Mouse (Mus musculus) MEL (cell line): ENCODE results near the gene Calcb. TPM values are rescaled to one million over a fixed set of nuclear protein-coding genes. Genes with fewer than 3 reads are reported as not detected.

Source experiments
- DNase-seq: peaks from one replicate; pipeline ENCODE4 v3.0.0; 2011; ENCODE audit warnings: low read depth, low spot score
- H3K27ac ChIP-seq: 2 replicates; pipeline ENCODE4 v1.5.1; 2012; ENCODE audit warnings: low read depth, mild to moderate bottlenecking, control low read depth, low read length, moderate library complexity; ENCODE audit not compliant: control insufficient read depth
- H3K27me3 ChIP-seq, 2 experiments: fragments of 150-350 bp in 1 of 2; sonication (generic) in 1 of 2; 2 replicates each; pipeline ENCODE4 v1.6.1; 2012; ENCODE audit warnings: low read length in 2 of 2, mild to moderate bottlenecking in 2 of 2, improper control_type of control experiment in 1 of 2, moderate library complexity in 1 of 2; ENCODE audit not compliant: insufficient read depth in 2 of 2, control insufficient read depth in 1 of 2
- H3K36me3 ChIP-seq, 2 experiments: 2 replicates each; pipeline ENCODE4 v1.6.1; 2012 to 2014; ENCODE audit warnings: low read length in 2 of 2, improper control_type of control experiment in 1 of 2, inconsistent platforms in 1 of 2, mild to moderate bottlenecking in 1 of 2; ENCODE audit not compliant: insufficient read depth in 2 of 2, control insufficient read depth in 1 of 2
- H3K4me1 ChIP-seq, 2 experiments: fragments of 150-350 bp in 1 of 2; sonication (generic) in 1 of 2; 2 replicates each; pipeline ENCODE4 v1.6.1; 2012; ENCODE audit warnings: low read length in 2 of 2, improper control_type of control experiment in 1 of 2, mild to moderate bottlenecking in 1 of 2; ENCODE audit not compliant: insufficient read depth in 2 of 2, control insufficient read depth in 1 of 2
- H3K4me3 ChIP-seq, 2 experiments: fragments of 150-350 bp in 1 of 2; sonication (generic) in 1 of 2; 2 replicates each; pipeline ENCODE4 v1.5.1; 2012; ENCODE audit warnings: low read depth in 2 of 2, low read length in 2 of 2, mild to moderate bottlenecking in 2 of 2, moderate library complexity in 2 of 2, control low read depth in 1 of 2, improper control_type of control experiment in 1 of 2; ENCODE audit not compliant: control insufficient read depth in 1 of 2, insufficient read depth in 1 of 2
- H3K79me2 ChIP-seq: 2 replicates; pipeline ENCODE4 v1.6.1; 2012; ENCODE audit warnings: mild to moderate bottlenecking, low read length, moderate library complexity; ENCODE audit not compliant: control insufficient read depth, poor library complexity, insufficient read depth
- H3K9ac ChIP-seq: 2 replicates; pipeline ENCODE4 v1.6.1; 2012; ENCODE audit warnings: low read depth, mild to moderate bottlenecking, control low read depth, low read length, moderate library complexity; ENCODE audit not compliant: control insufficient read depth, poor library complexity, severe bottlenecking
- H3K9me3 ChIP-seq: fragments of 150-350 bp; sonication (generic); replicated peaks from 2 replicates; pipeline ENCODE4 v1.6.1; 2012; ENCODE audit warnings: mild to moderate bottlenecking, low read length, improper control_type of control experiment, moderate library complexity; ENCODE audit not compliant: insufficient read depth
- CHD1 ChIP-seq: IDR thresholded peaks from 2 replicates; pipeline ENCODE4 v1.6.1; 2012; ENCODE audit warnings: low read depth, mild to moderate bottlenecking, inconsistent platforms, low read length, improper control_type of control experiment
- CHD2 ChIP-seq: IDR thresholded peaks from 2 replicates; pipeline ENCODE4 v1.6.1; 2011; ENCODE audit warnings: low read length, improper control_type of control experiment
- E2F4 ChIP-seq: IDR thresholded peaks from 2 replicates; pipeline ENCODE4 v1.6.1; 2011; ENCODE audit warnings: low read depth, low read length, improper control_type of control experiment, borderline replicate concordance
- ELF1 ChIP-seq: IDR thresholded peaks from 2 replicates; pipeline ENCODE4 v1.6.1; 2014; ENCODE audit warnings: low read depth, mild to moderate bottlenecking, inconsistent platforms, low read length, improper control_type of control experiment, moderate library complexity
- EP300 ChIP-seq, 2 experiments: IDR thresholded peaks; 2 replicates each; pipeline ENCODE4 v1.6.1; 2011; ENCODE audit warnings: improper control_type of control experiment in 2 of 2, low read length in 2 of 2, low read depth in 1 of 2, mild to moderate bottlenecking in 1 of 2
- ETS1 ChIP-seq: IDR thresholded peaks from 2 replicates; pipeline ENCODE4 v1.6.1; 2012; ENCODE audit warnings: low read depth, mild to moderate bottlenecking, inconsistent platforms, low read length, improper control_type of control experiment, moderate library complexity
- JUND ChIP-seq: IDR thresholded peaks from 2 replicates; pipeline ENCODE4 v1.6.1; 2011; ENCODE audit warnings: low read depth, mild to moderate bottlenecking, improper control_type of control experiment, low read length
- MAFK ChIP-seq: IDR thresholded peaks from 2 replicates; pipeline ENCODE4 v1.6.1; 2011; ENCODE audit warnings: low read depth, mild to moderate bottlenecking, low read length, improper control_type of control experiment, borderline replicate concordance
- MAX ChIP-seq: IDR thresholded peaks from 2 replicates; pipeline ENCODE4 v1.6.1; 2011; ENCODE audit warnings: low read length, improper control_type of control experiment
- MAZ ChIP-seq: IDR thresholded peaks from 2 replicates; pipeline ENCODE4 v1.6.1; 2012; ENCODE audit warnings: low read depth, mild to moderate bottlenecking, inconsistent platforms, low read length, improper control_type of control experiment
- MXI1 ChIP-seq: IDR thresholded peaks from 2 replicates; pipeline ENCODE4 v1.6.1; 2011; ENCODE audit warnings: mild to moderate bottlenecking, low read depth, low read length, improper control_type of control experiment
- NELFE ChIP-seq: IDR thresholded peaks from 2 replicates; pipeline ENCODE4 v1.6.1; 2011; ENCODE audit warnings: low read depth, low read length, improper control_type of control experiment
- NRF1 ChIP-seq: IDR thresholded peaks from 2 replicates; pipeline ENCODE4 v1.6.1; 2014; ENCODE audit warnings: low read depth, mild to moderate bottlenecking, inconsistent platforms, low read length, improper control_type of control experiment, moderate library complexity; ENCODE audit not compliant: poor library complexity, insufficient read depth, severe bottlenecking
- POLR2A ChIP-seq, 2 experiments: IDR thresholded peaks; 2 replicates each; pipeline ENCODE4 v1.6.1; 2011 to 2012; ENCODE audit warnings: low read length in 2 of 2, mild to moderate bottlenecking in 2 of 2, control low read depth in 1 of 2, improper control_type of control experiment in 1 of 2, low read depth in 1 of 2, moderate library complexity in 1 of 2; ENCODE audit not compliant: control insufficient read depth in 1 of 2, insufficient read depth in 1 of 2, poor library complexity in 1 of 2
- RAD21 ChIP-seq: IDR thresholded peaks from 2 replicates; pipeline ENCODE4 v1.6.1; 2011; ENCODE audit warnings: mild to moderate bottlenecking, low read depth, low read length, improper control_type of control experiment
- TBP ChIP-seq: IDR thresholded peaks from 2 replicates; pipeline ENCODE4 v1.8.0; 2011; ENCODE audit warnings: low read depth, low read length, improper control_type of control experiment
- USF2 ChIP-seq, 2 experiments: IDR thresholded peaks; 2 replicates each; pipeline ENCODE4 v1.6.1; 2011 to 2012; ENCODE audit warnings: improper control_type of control experiment in 2 of 2, low read length in 2 of 2, borderline replicate concordance in 1 of 2, inconsistent platforms in 1 of 2, low read depth in 1 of 2, mild to moderate bottlenecking in 1 of 2; ENCODE audit not compliant: insufficient read depth in 1 of 2
- ZC3H11A ChIP-seq: IDR thresholded peaks from 2 replicates; pipeline ENCODE4 v1.6.1; 2012; ENCODE audit warnings: low read depth, mild to moderate bottlenecking, inconsistent platforms, low read length, improper control_type of control experiment
- ZNF384 ChIP-seq: IDR thresholded peaks from 2 replicates; pipeline ENCODE4 v1.6.1; 2012; ENCODE audit warnings: low read depth, mild to moderate bottlenecking, inconsistent platforms, low read length, improper control_type of control experiment
- polyA plus RNA-seq, 2 experiments: library from polyadenylated mRNA; stranded (reverse) in 1 of 2; unstranded in 1 of 2; fragments of >175 nt in 1 of 2; fragments of >200 nt in 1 of 2; gene quantifications; 2 replicates each; pipeline versions ENCODE4 v1.2.1 to v1.2.4; 2012; ENCODE audit warnings: low replicate concordance in 2 of 2, low read depth in 1 of 2; ENCODE audit not compliant: insufficient read length in 2 of 2, insufficient read depth in 1 of 2, missing spikeins in 1 of 2
- total RNA-seq: library from RNA; depleted of rRNA; stranded (reverse); fragments of 300-350 nt; gene quantifications from 2 replicates; pipeline ENCODE4 v1.2.3, GENCODE M21; 2012

Gene Calcb
- total and polyA plus RNA-seq, 3 experiments, result not detected

DNA sequence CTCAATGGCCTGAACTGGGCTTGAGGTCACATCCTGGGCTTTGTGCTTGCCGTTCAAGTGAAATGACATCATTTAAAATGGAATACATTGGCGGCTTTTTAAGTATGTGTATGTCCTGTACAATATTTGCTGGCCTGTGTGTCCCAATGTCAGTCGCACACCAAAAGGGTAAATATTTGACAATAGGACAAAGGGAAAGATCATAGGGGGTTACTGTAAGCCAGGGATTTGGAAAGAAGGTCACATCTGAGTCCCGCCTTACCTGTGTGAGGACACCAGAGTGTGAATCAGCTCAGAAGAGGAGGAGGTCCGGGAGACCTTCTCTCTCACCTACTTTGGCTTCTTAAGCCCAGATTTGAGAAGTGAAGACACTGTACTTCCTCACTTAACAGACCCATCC, 50.1 kb downstream of the Calcb start:
- Histone ChIP-seq H3K36me3 (no peaks in the 10 kb centered on the region), H3K4me1 (no peaks in the 10 kb centered on the region), H3K79me2 (no peaks in the 10 kb centered on the region), H3K4me3 (no peak overlapping the region), H3K27me3 (no peaks in the 10 kb centered on the region), H3K27ac (no peak overlapping the region), H3K9me3 (no peaks in the 10 kb centered on the region), H3K9ac (no peak overlapping the region)
- TF ChIP-seq ELF1 (no peak), MXI1 (no peak), ZNF384 (no peak), NELFE (no peak)
- no peak for DNase-seq

DNA sequence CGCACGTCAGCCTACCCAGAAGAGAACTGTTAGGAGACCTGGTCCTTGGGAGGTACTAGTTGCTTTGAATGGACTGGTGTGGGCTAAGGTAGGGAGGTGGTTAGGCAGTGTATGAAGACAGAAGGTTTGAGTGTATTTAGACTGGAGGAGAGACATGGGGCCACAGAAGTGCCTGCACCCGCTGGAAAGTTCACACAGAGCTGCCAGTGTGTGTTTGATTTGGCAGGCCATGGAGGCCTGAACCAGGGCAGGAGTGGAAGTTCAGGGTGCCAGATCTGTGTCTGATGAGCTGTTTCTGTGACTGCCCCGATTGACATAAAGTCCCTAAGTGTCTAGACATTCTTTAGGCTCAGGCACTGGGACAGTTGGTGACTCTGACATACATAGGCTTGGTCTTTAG, 50.6 kb downstream of the Calcb start:
- Histone ChIP-seq H3K27me3 (no peaks in the 10 kb centered on the region), H3K4me1 (no peaks in the 10 kb centered on the region), H3K79me2 (no peaks in the 10 kb centered on the region), H3K9ac (no peak overlapping the region), H3K4me3 (no peak overlapping the region), H3K27ac (no peak overlapping the region), H3K9me3 (no peaks in the 10 kb centered on the region), H3K36me3 (no peaks in the 10 kb centered on the region)
- TF ChIP-seq POLR2A (IDR thresholded peaks at IDR 0.05; ENCODE audit: control insufficient read depth in 1 of 2, insufficient read depth in 1 of 2, low read depth in 1 of 2, low read length in 2 of 2, poor library complexity in 1 of 2) (no peak), USF2 (IDR thresholded peaks at IDR 0.05; ENCODE audit: borderline replicate concordance in 1 of 2, insufficient read depth in 1 of 2, low read depth in 1 of 2, low read length in 2 of 2) (no peak), JUND (no peak), RAD21 (no peak), ETS1 (no peak), MAZ (no peak), EP300 (IDR thresholded peaks at IDR 0.05; ENCODE audit: low read depth in 1 of 2, low read length in 2 of 2) (no peak), NRF1 (no peak), CHD1 (no peak), MAFK (no peak), TBP (no peak)
- DNase-seq, result no peak

DNA sequence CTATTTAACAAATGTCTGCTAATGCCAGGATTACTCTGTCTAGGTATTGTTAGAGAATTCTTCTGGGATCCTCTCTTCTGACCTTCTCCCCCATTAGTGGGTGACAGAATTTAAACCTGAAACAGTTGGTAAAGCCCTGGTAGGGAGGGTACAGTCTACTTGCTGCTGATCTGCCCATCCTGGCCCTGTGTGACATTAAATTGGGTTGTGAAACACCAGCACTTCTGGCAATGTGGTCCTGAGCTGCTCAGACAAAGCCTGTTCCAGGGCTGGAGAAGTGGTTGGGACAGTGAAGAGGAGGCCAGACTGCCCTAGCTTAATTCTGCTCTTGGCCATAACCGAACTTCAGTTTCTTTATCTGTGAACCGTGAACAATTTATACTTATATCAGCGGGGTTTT, 52.1 kb downstream of the Calcb start:
- no peak for TF ChIP-seq CHD2
- no peak for TF ChIP-seq ZC3H11A
- no peak for TF ChIP-seq E2F4
- TF ChIP-seq ZNF384, result no peak
- TF ChIP-seq MAX, result no peak
- TF ChIP-seq, all 39 proteins: peak for 0
- H3K9me3 ChIP-seq, result no peaks in the 10 kb centered on the region
- no peaks in the 10 kb centered on the region for H3K79me2 ChIP-seq
- no peaks in the 10 kb centered on the region for H3K27me3 ChIP-seq
- no peak overlapping the region for H3K4me3 ChIP-seq
- no peak for DNase-seq
- no peaks in the 10 kb centered on the region for H3K36me3 ChIP-seq
- H3K27ac ChIP-seq, result no peak overlapping the region
- H3K4me1 ChIP-seq, result no peaks in the 10 kb centered on the region
- no peak overlapping the region for H3K9ac ChIP-seq
